Mouse (Mus musculus) heart, adult 11 months (tissue): Measurements from ENCODE around the gene Pla2g2f.

ENCODE experiments used
- DNase-seq: peaks from one replicate; pipeline ENCODE4 v3.0.0; 2022

The Pla2g2f gene

GRCm38 (mm10) chr4:138757416-138757815 lies at the start of gene Pla2g2f:
Gene Pla2g2f, minus strand, starts transcription at chr4:138757626.
- no peak for DNase-seq

DNA sequence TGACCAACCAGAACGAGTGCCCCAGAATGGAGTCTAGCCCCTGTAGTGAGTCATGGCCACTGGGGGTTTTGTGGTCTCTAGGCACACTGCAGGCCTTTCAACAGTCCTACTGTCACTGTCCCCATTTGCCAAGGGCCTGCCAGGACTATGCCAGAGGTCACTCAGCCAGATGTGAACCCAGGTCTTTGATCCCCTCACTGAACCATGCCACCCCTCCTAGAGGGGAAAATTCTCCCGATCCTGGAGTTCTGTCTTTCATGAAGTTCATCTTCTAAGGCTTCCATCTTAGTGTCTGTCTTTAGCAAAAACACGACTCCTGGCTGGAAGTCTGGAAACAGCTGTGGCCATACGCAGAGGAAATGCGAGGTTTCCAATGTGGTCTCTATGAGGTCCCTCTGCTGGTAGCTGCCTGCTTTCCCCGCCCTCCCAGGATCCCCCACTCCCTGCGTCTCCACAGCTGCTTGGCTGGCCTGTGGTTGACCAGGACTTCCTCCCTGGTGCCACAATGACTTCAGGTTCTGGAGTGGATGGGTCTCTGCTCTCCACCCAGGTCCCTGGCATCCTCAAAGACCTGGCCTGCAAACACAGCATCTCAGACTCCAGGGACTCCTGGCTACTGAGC lies 49.6 kb upstream of the Pla2g2f start:
- DNase-seq = peak; percentile 96

DNA sequence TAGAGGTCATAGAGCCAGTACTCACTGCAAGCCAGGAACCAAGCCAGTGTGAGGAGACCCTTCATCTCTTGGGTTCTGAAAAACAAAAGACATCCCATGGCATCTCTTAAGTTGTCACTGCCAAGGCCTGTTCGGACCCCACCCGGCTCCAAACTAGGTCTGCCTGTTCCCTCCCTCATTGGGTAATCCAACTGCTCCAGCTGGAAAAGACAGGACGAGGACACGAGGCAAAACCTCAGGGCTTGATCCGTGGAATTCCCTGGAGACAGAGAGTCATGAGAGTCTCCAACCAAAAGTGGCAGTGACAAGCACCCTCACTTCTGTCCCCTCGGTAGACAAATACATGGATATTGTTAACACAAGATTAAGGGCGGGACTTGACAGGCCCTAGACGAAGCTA lies 48.7 kb upstream of the Pla2g2f start:
- peak; percentile 94 for DNase-seq

- DNase-seq = no peak
These were observed 47.8 kb upstream of the Pla2g2f start for GRCm38 (mm10) chr4:138805248-138805647.

DNA sequence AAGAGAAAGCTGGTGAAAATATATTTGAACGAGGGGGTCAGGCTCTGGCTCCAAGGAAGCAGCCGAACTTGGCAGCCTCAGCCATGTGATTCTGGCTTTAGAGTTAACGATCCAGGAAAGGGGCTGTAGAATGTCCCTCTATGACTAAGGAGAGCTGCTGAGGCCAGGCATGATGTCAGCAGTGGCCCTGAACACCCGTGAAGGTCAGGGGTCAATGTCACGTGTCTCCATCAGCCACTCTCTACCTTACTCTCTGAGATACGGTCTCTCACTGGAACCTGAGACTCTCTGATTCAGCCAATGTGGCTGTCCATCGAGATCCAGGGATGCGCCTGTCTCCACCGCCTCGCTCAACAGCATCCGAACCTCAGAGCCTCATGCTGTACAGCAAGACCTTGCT lies 45.5 kb upstream of the Pla2g2f start:
- DNase-seq = no peak

- no peak for DNase-seq
These were observed 44.2 kb upstream of the Pla2g2f start for GRCm38 (mm10) chr4:138801631-138802030.

- DNase-seq = peak; percentile 83
These were observed 42.8 kb upstream of the Pla2g2f start for GRCm38 (mm10) chr4:138800134-138800744.

- DNase-seq = no peak
These were observed 39.8 kb upstream of the Pla2g2f start for GRCm38 (mm10) chr4:138797217-138797570.

- DNase-seq = peak; percentile 88
These were observed 39.2 kb upstream of the Pla2g2f start for GRCm38 (mm10) chr4:138796513-138797216.

DNA sequence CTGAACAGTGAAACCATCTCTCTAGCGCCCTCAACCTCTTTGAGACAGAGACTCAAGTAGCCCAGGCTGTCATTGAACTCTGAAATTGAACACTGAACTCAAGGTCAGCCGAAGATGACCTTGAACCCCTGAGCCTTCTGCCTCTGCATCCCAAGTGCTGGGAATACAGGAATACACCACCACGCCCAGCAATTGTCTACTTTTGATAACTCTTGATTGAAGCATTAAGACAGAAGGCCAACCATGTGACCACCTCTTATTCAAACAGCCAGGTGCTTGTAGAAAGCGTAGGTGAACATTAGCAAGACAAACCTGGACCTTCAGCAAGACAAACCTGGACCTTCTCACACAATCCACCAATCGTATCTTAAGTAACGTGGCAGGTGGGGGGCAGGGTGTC lies 36.9 kb upstream of the Pla2g2f start:
- no peak for DNase-seq

DNA sequence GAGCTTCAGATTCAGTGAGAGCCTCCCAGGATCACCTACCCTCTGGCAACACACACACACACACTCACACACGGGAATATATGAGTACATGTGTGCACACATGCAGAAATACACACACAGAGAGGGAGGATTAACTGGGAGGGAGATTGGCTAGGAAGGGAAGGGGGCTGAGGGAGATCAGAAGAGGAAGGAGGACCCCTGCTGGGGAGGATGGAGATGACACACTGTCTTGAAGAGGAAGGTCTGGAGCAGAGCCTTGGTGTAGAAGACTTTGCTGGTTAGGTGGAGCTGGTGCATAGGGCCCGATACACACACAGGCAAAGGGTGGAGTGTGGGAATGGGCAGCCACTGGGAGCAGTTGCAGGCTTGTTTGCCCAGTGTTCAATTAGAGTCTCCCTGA lies 35.9 kb upstream of the Pla2g2f start:
- DNase-seq = peak; percentile 90

DNA sequence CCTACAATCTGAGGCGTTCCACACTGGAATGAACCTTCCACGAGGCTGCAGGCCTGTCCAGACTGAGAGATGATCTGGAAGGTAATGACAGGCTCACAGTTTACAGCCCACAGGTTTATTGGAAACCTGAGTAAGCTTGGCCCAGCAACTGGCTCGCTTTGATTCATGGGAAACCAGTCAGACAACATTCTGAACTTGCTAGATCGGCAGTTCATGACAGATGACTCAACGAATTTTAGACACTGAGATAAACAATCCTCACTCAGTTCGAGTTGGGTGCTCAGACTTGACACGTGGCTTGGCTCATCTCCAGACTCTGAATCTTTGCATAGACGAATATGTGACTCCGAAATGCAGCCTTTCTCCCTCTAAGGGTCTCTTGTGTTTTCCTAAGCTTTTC lies 35.2 kb upstream of the Pla2g2f start:
- DNase-seq = no peak

- no peak for DNase-seq
These were observed 34.0 kb upstream of the Pla2g2f start for GRCm38 (mm10) chr4:138791452-138791851.

- no peak for DNase-seq
These were observed 31.0 kb upstream of the Pla2g2f start for GRCm38 (mm10) chr4:138788381-138788780.

DNA sequence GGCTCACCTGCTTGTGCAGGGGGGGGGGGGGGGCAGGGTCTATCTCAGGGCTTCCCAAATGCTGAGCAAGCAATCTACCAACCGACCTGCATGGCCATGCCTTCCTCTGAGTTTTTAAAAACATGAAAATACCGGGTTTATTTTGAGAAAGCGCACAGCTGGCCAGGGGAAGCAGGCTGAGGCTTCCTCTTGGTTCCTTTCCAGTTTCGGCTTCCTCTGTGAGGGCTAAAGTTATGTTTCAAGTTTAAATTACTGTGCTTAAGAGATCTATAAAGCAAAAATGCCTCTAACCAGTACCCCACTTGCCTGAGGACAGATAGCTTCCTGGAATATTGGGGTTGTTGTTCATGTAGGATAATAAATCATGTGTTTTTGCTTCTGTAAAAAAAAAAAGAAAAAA lies 28.7 kb upstream of the Pla2g2f start:
- DNase-seq = peak; percentile 92

DNA sequence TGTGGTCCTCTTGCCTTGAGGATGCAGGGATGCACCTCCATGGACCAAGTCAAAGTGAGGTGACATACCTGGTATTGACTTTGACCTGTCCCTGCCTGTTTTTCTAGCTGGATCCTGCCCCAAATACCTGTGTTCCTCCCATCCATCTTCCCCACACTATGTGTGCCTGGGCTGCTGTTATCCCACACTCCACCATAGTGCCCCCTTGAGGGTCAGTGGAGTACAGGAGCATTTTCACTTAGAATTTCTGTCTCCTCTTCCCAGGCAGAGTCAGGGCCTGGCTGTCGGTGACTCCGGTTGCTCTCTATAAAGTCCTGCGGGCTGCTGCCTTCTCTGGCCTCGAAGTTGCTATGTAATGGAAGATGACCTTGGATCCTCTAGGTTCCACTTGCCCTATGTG lies 28.3 kb upstream of the Pla2g2f start:
- no peak for DNase-seq

DNA sequence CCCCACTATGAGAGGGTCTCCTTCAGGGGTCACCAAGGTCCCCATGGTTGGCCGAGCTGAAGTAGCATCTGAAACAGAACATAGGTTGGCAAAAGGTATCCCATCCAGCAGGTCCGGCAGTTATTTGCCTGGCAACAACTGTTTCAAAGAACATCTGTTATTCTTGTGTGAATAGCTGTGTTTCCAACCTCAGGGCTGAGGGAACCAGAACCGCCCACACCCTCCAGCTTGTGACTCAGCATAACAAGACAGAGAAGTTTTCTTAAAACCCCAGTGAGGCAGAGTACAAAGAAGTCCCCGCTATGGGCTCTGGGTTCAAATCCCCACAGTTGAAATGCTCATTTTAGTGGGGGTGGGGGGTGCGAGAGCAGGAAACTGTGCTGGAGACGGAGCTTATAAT lies 24.7 kb upstream of the Pla2g2f start:
- DNase-seq = peak; percentile 90

DNA sequence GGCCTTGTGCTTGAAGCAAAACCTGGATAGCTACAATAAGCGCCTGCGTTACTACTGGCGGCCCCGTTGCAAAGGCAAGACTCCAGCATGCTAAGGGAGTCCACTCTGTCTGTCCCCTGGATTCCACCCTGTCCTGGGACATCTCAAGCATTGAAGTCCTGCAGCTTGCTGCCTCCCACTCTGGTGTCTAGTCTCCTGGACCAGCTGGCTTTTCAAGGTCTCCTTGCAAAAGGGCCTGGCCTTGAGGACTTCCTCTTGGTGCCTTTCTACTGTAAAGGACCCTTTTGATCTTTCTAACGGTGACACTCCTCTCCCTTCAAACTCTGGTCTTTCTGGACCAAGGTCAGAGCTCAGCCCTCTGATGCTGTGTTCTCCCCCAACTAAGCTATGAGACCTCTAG lies 22.9 kb upstream of the Pla2g2f start:
- DNase-seq = no peak

- DNase-seq = no peak
These were observed 20.3 kb upstream of the Pla2g2f start for GRCm38 (mm10) chr4:138777417-138778407.

GRCm38 (mm10) chr4:138775435-138775834 lies 18.0 kb upstream of the Pla2g2f start, which contains the start of gene Pla2g2d:
Gene Pla2g2d, plus strand, starts transcription at chr4:138775735.
- DNase-seq = no peak

GRCm38 (mm10) chr4:138772386-138772785 lies 15.0 kb upstream of the Pla2g2f start:
- no peak for DNase-seq

DNA sequence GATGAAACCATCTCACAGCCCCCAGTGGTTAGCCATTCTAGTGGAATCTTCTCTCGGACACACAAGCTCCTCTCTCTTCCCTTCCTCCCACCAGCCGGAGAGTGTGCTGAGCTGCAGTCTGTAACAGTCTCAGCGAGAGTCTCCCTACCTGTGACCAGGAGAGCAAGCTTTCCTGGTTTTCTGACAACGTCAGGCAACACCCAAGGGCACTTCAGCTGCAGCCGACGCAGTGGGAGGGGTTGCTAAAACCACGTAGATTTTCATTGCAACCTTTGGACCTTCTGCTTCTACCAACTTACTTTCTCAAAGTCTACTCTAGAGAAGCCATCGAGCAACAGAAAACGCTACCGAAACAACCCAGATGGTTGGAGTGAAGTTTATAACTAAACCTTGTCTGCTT lies 14.5 kb upstream of the Pla2g2f start:
- DNase-seq = no peak

GRCm38 (mm10) chr4:138762266-138762665 lies 4.8 kb upstream of the Pla2g2f start:
- no peak for DNase-seq
